Mouse (Mus musculus): ENCODE measurements at regions not wholly inside any gene's neighbourhood (a gene's known extent, or its start where the extent isn't known, plus 50 kb on each side); places are given as distances from the start of the nearest gene placed in this dataset.
A peak's percentile ranks its signal among the peaks of the same experiment; 100 is the strongest.

DNA sequence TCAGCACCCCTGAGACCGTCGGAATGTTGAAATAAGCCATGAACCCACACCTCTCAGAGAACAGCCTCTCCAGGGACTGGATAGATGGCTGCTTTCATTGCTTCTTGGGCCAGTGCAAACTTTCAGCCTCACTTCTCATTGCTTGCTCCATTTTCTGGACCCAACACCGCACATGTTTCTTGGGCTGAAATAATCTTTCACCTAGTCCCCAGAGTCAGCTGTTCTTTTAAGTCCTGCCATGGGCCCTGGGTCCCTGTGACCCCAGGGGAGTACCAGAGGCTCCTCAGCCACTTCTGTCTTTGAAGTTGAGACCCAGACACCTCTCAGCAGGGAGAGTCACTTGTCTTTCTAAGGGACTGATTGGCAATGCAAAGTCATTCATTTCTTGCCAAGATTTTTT, 201.4 kb downstream of the Fndc1 start:
- DNase-seq (ENCODE audit: low spot score) = no peak

GRCm38 (mm10) chr17:7623392-7623791, 203.7 kb downstream of the Fndc1 start:
- DNase-seq (ENCODE audit: low spot score) = no peak

DNA sequence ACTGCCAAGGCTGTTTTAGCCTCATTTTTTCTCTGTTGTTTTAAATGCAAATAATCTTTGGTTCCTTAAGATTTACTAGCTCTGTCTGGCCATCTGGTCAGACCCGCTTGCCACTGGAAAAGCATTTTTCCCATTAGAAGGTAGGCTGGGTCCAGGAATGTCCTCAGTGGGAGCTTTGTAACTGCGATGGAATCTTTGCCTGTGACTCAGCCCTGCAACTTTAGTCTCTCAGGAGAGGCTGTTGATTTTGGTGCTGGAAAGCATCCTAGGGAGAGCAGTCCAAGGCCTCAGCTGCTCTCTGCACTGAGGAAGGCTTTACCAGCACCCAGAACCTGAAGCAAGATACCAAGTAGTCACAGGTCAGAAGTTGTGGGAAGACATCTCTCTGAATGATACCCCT, 205.8 kb downstream of the Fndc1 start:
- DNase-seq (ENCODE audit: low spot score) = peak; percentile 33

GRCm38 (mm10) chr17:7620166-7620565, 206.9 kb downstream of the Fndc1 start:
- no peak for DNase-seq (ENCODE audit: low spot score)

DNA sequence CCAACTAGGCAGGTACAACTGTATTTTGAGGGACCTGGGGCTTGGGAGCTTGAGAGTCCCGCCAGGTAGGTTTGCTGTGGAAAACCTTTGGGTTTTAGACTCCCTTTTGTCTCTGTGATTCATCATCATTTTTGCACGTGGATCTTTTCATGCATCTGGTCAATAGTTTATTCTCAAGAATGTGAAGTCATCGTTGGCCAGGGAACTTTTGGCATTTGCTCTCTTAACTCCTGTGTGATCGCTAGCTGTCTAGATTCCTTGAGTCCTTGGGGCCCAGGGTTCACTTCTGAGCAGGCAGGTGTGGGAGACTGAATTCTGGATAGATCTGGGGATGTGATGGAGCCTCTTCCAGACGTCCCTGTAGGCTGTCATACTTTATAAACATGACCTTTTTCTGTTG, 207.5 kb downstream of the Fndc1 start:
- peak; percentile 36 for DNase-seq (ENCODE audit: low spot score)

GRCm38 (mm10) chr17:7608046-7608445, 219.1 kb downstream of the Fndc1 start:
- DNase-seq (ENCODE audit: low spot score) = no peak

- no peak for DNase-seq (ENCODE audit: low spot score)
Measured at GRCm38 (mm10) chr17:7607431-7607830, 219.7 kb downstream of the Fndc1 start.

GRCm38 (mm10) chr17:7604813-7605504, 219.7 kb upstream of the Unc93a2 start:
- no peak for DNase-seq (ENCODE audit: low spot score)

GRCm38 (mm10) chr17:7604096-7604495, 218.8 kb upstream of the Unc93a2 start:
- DNase-seq (ENCODE audit: low spot score) = no peak

DNA sequence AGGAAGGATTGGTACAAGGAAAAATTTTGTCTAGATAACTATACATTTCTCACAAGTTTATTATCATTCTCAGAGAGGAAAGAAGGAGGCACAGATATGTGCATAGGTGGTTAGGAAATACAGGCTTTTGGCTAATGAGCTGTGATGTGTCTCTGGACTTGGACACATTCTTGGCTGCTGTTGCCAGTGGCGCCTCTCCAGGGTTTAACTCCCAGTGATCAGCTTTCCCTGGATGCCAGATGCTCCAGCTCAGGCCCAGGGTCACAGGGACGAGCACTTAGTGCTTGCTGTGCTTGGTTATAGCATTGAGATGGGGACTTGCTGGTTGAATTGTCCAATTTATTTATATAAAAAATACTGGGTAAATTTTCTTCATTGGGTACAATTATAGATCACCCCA, 215.3 kb upstream of the Unc93a2 start:
- peak; percentile 63 for DNase-seq (ENCODE audit: low spot score)

DNA sequence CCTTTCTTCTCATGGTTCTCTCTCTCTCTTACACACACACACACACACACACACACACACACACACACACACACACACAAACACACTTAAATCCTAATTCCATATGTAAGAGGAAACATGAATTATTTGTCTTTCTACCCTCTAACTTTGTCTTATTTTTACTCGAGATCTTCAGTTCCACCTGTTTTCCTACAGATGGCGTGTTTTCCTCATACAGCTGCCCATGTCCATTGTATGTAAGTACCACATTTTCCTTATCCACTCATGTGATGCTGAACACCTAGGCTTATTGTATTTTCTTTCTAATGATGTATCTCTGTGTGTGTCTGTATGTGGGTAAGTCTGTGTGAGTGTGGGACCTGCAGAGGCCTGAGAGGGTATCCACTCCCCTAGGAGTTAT, 212.2 kb upstream of the Unc93a2 start:
- no peak for DNase-seq (ENCODE audit: low spot score)

GRCm38 (mm10) chr17:7594801-7595200, 209.5 kb upstream of the Unc93a2 start:
- DNase-seq (ENCODE audit: low spot score) = no peak

DNA sequence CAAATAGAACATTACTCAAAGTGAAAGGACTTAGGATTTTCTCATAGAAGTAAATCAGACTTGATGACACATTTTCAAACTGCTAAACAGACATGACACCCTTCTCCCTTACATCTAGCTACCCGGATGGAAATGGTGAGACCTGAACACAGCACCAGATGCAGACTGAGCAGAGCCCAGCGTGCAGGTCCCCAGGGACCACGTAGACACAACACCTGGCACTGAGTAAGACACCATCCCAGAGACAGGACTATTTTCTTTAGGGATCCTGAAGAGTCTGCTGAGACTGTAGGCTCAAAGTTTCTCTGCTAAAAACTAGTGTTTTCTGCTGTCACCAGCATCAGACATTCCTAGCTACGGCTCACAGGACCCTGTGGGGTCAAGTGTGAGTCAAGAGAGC, 207.2 kb upstream of the Unc93a2 start:
- DNase-seq (ENCODE audit: low spot score) = no peak

DNA sequence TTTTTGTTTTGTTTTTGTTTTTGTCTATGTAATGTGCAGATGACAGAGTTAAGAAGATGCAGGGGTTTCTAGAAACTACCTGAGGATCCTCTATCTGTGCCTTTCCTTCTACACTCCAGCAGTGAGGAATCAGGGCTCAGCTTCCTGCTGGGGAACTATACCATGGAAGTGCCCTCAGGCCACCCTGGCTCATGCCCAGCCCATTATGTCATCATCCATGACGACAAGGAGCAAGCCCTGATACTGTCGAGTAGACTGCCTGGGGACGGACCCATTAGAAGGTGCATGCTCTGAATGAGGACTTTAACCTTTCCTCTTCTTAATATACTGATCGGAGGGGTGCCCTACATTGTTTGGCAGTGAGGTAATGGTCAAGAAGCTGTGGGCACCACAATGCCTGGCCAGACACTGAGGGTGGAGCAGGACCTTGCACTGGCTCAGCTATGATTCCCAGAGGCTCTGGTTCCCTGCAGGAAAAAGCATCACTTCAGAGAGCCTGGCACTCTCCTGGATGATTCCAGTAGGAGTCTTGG, 197.7 kb upstream of the Unc93a2 start:
- DNase-seq (ENCODE audit: low spot score) = no peak

DNA sequence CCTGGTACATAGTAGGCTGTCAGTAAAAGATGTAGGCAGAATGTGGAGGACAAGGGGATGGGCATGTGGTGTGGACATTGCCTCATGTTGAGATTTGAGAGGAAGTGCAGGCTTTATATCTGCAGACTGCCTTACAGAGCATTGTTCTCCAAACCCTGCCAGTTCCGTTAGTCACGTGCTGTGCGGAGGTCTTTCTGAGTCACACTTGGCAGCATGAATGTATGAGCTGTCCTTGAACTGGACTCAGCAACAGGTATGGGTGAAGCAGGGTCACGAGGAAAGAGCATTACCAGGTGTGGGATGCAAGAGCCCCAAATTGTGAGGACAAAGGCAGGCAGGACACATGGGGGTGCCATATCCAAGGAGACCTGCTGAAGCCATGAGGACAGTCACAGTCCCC, 193.8 kb upstream of the Unc93a2 start:
- DNase-seq (ENCODE audit: low spot score) = no peak

GRCm38 (mm10) chr17:7578003-7578402, 192.7 kb upstream of the Unc93a2 start:
- DNase-seq (ENCODE audit: low spot score) = no peak

- peak; percentile 84 for DNase-seq (ENCODE audit: low spot score)
Measured at GRCm38 (mm10) chr17:7577227-7577626, 192.0 kb upstream of the Unc93a2 start.

GRCm38 (mm10) chr17:7571481-7571880, 186.2 kb upstream of the Unc93a2 start:
- DNase-seq (ENCODE audit: low spot score) = peak; percentile 42

DNA sequence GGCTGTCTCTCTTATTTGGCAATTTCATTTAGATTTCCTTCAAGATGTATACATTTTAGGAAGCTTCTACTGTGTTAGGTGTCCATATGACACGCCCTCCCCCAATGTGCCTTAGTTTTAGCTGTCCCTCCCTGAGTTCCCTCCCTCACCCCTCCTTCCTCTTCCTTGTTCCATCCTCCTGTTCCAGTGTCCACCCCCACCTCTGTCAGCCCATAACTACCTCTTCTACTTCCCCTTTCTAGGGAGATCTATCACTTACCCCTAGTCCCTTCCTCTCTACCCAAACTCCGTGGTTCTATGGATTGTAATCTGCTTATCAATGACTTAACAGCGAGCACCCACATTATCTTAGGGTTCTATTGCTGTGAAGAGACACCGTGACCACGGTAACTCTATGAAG, 183.2 kb upstream of the Unc93a2 start:
- no peak for DNase-seq (ENCODE audit: low spot score)

GRCm38 (mm10) chr17:7565771-7566170, 180.5 kb upstream of the Unc93a2 start:
- DNase-seq (ENCODE audit: low spot score) = no peak

- no peak for DNase-seq (ENCODE audit: low spot score)
Measured at GRCm38 (mm10) chr17:7562940-7563339, 177.7 kb upstream of the Unc93a2 start.

DNA sequence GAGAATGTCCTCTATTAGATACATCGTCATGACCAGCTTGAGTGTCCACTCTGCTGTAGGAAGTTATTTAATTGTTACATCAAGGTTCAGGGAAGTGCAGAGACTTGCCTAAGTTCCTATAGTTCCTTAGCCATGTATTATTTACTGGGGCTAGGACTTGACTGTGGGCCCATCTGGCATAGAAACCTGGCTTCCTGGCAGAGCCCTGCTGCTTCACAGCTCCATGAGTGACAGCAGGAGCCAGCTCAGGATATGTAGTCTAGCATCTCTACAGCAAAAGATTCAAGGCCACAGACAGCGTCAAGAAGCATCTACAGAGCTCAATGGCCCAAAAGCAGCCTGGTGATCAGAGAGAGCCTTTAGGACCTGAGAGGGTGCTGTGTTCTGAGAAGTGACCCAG, 163.2 kb upstream of the Unc93a2 start:
- DNase-seq (ENCODE audit: low spot score) = no peak

DNA sequence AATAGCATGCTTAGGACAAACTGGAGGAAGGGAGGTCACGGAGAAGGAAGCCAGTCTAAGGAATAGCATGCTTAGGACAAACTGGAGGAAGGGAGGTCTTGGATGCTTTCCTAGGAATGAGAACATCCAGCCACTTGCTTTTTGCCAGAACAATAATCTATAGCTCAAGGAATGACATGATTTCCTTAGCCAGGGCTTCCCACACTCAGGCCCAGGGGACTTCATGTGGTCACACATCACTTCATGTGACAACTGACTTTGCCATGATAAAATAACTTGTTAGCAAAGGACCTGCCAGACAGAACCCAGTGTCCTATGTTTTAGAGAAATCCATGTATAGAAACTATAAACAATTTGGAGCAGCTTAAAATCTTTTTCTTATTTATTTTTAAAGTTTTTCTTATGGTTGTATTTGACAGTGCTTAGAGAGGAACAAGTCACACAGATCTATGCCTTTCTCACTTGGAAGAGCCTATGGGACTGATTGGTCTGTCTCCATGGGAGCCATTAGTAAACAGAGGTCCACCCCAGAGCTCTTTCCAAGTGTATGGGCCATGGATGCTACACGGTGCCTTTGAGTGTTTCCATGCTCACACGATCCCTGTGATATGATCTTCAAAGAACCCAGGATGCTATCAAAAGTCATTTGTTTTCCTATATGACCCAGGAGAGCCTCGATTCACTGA, 153.3 kb upstream of the Unc93a2 start:
- no peak for DNase-seq (ENCODE audit: low spot score)
